Comparison of ENCODE assay signal across 8 mouse cellular contexts in the genomic region with DNA sequence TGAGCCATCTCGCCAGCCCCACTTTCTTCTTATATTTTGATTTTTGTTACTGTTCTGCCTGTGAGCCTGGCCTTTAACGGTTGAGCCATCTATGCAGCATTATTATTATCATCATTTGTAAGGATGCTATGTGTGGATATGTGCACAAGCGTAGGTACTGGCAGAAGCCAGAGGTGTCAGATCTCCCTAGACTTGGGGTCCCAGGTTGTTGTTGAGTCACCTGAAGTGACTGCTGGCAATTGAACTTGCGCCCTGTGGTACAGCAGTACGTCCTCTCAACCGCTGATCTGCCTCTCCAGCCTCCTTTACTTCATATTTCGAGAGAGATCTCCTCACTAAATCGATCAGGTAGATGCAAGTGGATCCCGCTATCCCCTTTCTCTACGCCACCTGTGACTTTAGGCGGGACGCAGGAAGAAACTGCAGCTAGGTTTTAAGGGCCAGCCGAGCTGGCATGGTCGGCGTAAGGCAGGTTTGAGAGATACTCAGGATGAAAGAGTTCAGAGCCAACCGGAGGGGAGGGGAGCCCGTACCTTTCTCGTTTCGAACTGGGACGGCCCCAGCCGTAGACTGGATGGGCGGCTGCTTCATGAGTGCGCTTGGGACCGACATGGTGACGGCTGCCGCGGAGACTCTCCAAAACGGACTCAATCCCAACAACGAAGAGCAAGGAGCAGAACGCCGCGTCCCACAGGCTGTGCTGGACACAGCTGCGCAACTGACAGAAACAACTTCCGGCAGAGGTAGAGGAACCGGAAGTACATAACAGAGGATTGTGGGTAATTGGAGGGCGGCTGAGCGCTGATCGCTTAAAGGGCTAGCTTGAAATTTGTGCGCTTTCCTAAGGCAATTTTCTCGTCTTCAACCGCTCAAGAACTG. TPM values are rescaled to one million over a fixed set of nuclear protein-coding genes. Genes with fewer than 3 reads are reported as not detected.
A peak's percentile ranks its signal among the peaks of the same experiment; 100 is the strongest.
DNase-seq lines count a peak whose midpoint lies in the region; ATAC-seq and TF ChIP-seq lines count a peak whose summit lies in the region.
"Not testable (repeated sequence)": the region's sequence is repeated elsewhere in the genome, so short reads cannot be mapped to it uniquely, and the experiment has no call there.

A gene (minus strand): TSS at position 767 of the 879 bp plus-strand sequence.

- not testable (repeated sequence) for H3K4me1 ChIP-seq in cortical plate, adult 2 months (ENCODE audit: control insufficient read depth, insufficient read depth, low read length); megakaryocyte, embryonic 14.5 days

- not testable (repeated sequence) for H3K27me3 ChIP-seq in megakaryocyte, embryonic 14.5 days (replicated peaks)

- H3K36me3 ChIP-seq in megakaryocyte, embryonic 14.5 days (replicated peaks; ENCODE audit: low read length) = not testable (repeated sequence)

- not testable (repeated sequence) for TF ChIP-seq CTCF in cortical plate, adult 2 months (IDR thresholded peaks at IDR 0.05; ENCODE audit: extremely low read depth, insufficient read depth, low read length)

- peak within 1 kb of the TSS; percentile 68 for H3K4me3 ChIP-seq in cortical plate, adult 2 months (ENCODE audit: insufficient read depth, low read length)
- H3K4me3 ChIP-seq in megakaryocyte, embryonic 14.5 days (replicated peaks) = peak within 1 kb of the TSS; percentile 90

- H3K27ac ChIP-seq in cortical plate, adult 2 months (ENCODE audit: insufficient read depth, low read length) = not testable (repeated sequence)

- ATAC-seq in activated CD4-positive, CD25-positive, alpha-beta regulatory T cell, adult 4 months = peak; percentile 97

- TF ChIP-seq POLR2A in cortical plate, adult 2 months (IDR thresholded peaks at IDR 0.05; ENCODE audit: extremely low read depth, insufficient read depth, low read length) = peak; percentile 91

- DNase-seq in gastrocnemius, adult 8-10 months (ENCODE audit: low spot score in 2 of 2) = peak; percentile 62 to 67
- DNase-seq in hindlimb bud, embryonic 11.5 days (ENCODE audit: extremely low spot score, low read depth, low spot score) = peak; percentile 73
- DNase-seq in left cerebral cortex, adult 8-10 months (ENCODE audit: low spot score in 2 of 2) = peak; percentile 57 to 82
- peak; percentile 89 to 92 for DNase-seq in right cerebral cortex, postnatal 10 days (ENCODE audit: low spot score in 2 of 2)
- DNase-seq in urinary bladder, postnatal 25 days (ENCODE audit: low spot score) = peak; percentile 63

- H3K9me3 ChIP-seq in megakaryocyte, embryonic 14.5 days = not testable (repeated sequence)

RNA-seq across cellular contexts. Expression of the gene that starts here (rescaled TPM):
- 100 to 1,000 TPM in 1 of 2 experiments, 10 to 100 TPM in 1; 82.1 to 109 TPM for polyA plus RNA-seq in activated CD4-positive, CD25-positive, alpha-beta regulatory T cell, adult 4 months (2017; shearing (Covaris generic))
- 28.6 and 29.0 TPM in 2 replicates for polyA plus RNA-seq in cortical plate, adult 2 months (2012; rRNA removed)
- total RNA-seq in gastrocnemius, adult 8-10 months (2022) = 10 to 100 TPM; 18.7 to 27.0 (median 23.0) TPM
- 10 to 100 TPM; 39.4 to 47.4 (median 43.8) TPM for total RNA-seq in left cerebral cortex, adult 8-10 months (2022)
- 2.3 TPM in 1 of 2 replicates, not detected in the other for polyA plus RNA-seq in megakaryocyte, embryonic 14.5 days (2012; ENCODE audit: insufficient read depth, low replicate concordance)
